Mouse (Mus musculus) thymus, postnatal 14 days (tissue): Measurements from ENCODE around the gene Lrfn3.

Source experiments
- DNase-seq: peaks from one replicate; pipeline ENCODE4 v3.0.0; 2021

The Lrfn3 gene

DNA sequence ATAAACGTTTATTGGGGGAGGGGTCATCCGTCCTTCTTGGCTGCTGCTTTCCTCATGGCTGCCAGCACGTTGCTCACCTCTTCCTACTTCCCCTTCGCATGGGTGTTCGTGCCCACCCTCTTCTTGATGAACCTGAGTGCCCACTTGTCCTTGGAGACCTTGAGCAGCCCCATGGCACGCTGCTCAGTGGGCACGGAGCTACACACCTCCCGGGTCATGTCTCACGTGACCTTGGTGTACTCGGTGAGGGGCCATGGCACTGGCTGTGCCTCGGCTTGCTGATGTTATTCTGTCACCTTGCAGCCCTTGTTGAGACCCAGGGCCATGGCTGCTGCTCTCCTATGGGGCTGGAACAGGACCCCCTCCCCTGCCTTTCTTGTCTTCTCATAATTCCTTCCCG is 52.4 kb downstream of the Lrfn3 start:
- DNase-seq = no peak

GRCm38 (mm10) chr7:30309395-30310129 is 53.0 kb downstream of the Lrfn3 start:
- DNase-seq = no peak

DNA sequence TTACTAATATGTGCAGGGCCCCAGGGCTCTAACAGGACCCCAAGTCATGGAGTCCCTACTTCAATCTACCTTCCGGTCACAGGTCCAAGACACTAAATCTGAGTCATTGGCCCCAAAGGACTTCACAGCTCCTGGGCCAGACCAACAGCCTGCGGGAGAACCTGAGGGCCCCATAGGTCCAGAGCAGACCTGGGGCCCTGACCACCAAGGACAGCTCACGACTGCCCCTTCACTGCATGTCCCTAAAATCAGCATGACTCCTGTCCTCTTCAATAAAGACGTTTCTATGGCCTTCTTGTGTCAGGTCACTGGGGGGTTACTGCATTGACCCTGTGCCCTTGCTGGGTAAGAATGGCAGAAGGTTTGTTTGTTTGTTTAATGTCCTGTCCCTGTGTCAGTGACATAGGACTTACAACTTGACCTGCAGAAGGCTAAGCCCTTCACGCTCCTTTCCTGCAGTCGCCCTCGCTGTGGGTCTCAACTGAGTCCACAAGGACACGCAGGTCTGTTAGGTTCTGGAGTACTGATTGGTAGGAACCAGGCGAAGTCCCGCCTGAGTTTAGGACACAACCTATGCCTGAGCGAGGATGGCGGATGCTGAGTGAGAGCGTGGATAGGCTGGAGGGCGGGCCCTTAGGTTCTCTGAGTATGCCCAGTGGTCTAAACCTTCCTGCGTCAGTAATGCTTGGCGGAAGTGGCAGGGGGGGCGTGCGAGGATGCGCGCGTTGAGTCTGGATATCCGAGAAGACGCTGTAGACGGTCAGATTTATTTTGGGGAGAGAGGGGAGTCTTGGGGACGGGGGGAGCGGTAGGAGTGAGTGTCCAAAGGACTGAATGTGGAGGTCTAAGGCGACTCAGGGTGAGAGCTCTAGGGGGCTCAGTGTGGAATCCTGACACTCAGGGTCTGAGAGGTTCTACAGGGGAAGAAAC is 54.2 kb downstream of the Lrfn3 start, which contains the start of gene Alkbh6:
TSS of gene Alkbh6 (plus strand) at position 642 of the 930 bp plus-strand sequence.
- DNase-seq = peak; percentile 94

DNA sequence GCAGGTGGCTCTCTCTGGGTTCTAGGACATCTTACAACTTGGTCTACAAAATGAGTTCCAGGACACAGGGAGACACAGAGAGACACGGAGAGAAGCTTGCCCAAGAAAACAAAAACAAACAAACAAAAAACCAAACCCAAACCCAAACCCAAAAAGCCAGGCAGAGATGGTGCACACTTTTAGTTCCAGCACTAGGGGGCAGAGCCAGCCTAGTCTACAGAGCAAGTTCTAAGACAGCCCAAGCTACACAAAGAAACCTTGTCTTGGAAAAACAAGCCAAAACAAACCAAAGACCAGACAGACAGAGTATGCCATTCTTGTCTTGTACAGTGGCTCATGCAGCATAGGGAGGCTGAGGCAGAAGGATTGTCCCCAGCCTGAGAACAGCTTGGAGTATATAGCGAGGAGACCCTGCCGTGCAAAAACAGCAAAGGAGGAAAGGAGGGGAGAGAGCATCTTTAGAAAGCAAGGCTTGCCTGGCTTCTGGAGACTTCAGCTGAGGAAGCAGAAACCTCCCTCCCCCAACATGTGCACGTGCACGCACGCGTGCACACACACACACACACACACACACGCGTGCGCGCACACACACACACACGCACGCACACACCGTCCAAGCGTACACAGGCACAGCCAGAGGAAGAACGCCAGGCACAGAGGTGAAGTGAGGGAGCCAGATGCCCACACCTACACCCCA is 56.3 kb downstream of the Lrfn3 start:
- DNase-seq = peak; percentile 21
